Mouse (Mus musculus): ENCODE measurements around the gene Dll4. TPM values are rescaled to one million over a fixed set of nuclear protein-coding genes. Genes with fewer than 3 reads are reported as not detected.

Dll4 gene
- polyA plus RNA-seq, 1 experiment from 2014 or later, result 3.7 TPM

GRCm38 (mm10) chr2:119377286-119377685 lies 51.7 kb downstream of the Dll4 start:
- H3K4me2 ChIP-seq (replicated peaks; ENCODE audit: low read depth), result no peak overlapping the region
- DNase-seq (ENCODE audit: low spot score), result no peak
- H3K27me3 ChIP-seq (ENCODE audit: control insufficient read depth, insufficient read depth, low read length), result no peaks in the 10 kb centered on the region
- no peak for TF ChIP-seq EP300 (optimal IDR thresholded peaks at IDR 0.05)
- TF ChIP-seq CTCF (IDR thresholded peaks at IDR 0.05; ENCODE audit: low read depth), result no peak
- H3K9ac ChIP-seq (ENCODE audit: low read length), result no peak overlapping the region
- H3K36me3 ChIP-seq (ENCODE audit: control insufficient read depth, insufficient read depth, low read length), result peaks cover 49% of the 10 kb centered on the region
- WGBS, result 84% methylated on average over 9 of the region's 9 CpGs
- H3K27ac ChIP-seq (replicated peaks), result no peak overlapping the region
- H3K4me3 ChIP-seq (ENCODE audit: low read depth, low read length), result no peak overlapping the region
- ATAC-seq (ENCODE audit: low FRiP score, low TSS enrichment), result no peak
- no peaks in the 10 kb centered on the region for H3K4me1 ChIP-seq (replicated peaks; ENCODE audit: control insufficient read depth, insufficient read depth)
- no peaks in the 10 kb centered on the region for H3K9me3 ChIP-seq (ENCODE audit: control insufficient read depth, low read length)

GRCm38 (mm10) chr2:119377826-119378225 lies 52.2 kb downstream of the Dll4 start:
- H3K9me3 ChIP-seq (ENCODE audit: control insufficient read depth, low read length), result no peaks in the 10 kb centered on the region
- DNase-seq (ENCODE audit: low spot score) (no peak), ATAC-seq (ENCODE audit: low FRiP score, low TSS enrichment) (no peak)
- H3K36me3 ChIP-seq (ENCODE audit: control insufficient read depth, insufficient read depth, low read length), result peaks cover 48% of the 10 kb centered on the region
- no peaks in the 10 kb centered on the region for H3K27me3 ChIP-seq (ENCODE audit: control insufficient read depth, insufficient read depth, low read length)
- TF ChIP-seq CTCF (IDR thresholded peaks at IDR 0.05; ENCODE audit: low read depth) (no peak), EP300 (optimal IDR thresholded peaks at IDR 0.05) (no peak)
- H3K4me1 ChIP-seq (replicated peaks; ENCODE audit: control insufficient read depth, insufficient read depth), result no peaks in the 10 kb centered on the region
- no peak overlapping the region for H3K4me2 ChIP-seq (replicated peaks; ENCODE audit: low read depth)
- WGBS, result 72% methylated on average over 3 of the region's 3 CpGs
- H3K27ac ChIP-seq (replicated peaks), result no peak overlapping the region
- no peak overlapping the region for H3K9ac ChIP-seq (ENCODE audit: low read length)
- no peak overlapping the region for H3K4me3 ChIP-seq (ENCODE audit: low read depth, low read length)

GRCm38 (mm10) chr2:119379455-119379854 lies 53.9 kb downstream of the Dll4 start:
- ATAC-seq (ENCODE audit: low FRiP score, low TSS enrichment) (no peak), DNase-seq (ENCODE audit: low spot score) (no peak)
- Histone ChIP-seq H3K27me3 (ENCODE audit: control insufficient read depth, insufficient read depth, low read length) (no peaks in the 10 kb centered on the region), H3K9me3 (ENCODE audit: control insufficient read depth, low read length) (no peaks in the 10 kb centered on the region), H3K4me3 (ENCODE audit: low read depth, low read length) (no peak overlapping the region), H3K36me3 (ENCODE audit: control insufficient read depth, insufficient read depth, low read length) (peaks cover 34% of the 10 kb centered on the region), H3K27ac (replicated peaks) (no peak overlapping the region), H3K4me1 (replicated peaks; ENCODE audit: control insufficient read depth, insufficient read depth) (no peaks in the 10 kb centered on the region), H3K9ac (ENCODE audit: low read length) (no peak overlapping the region), H3K4me2 (replicated peaks; ENCODE audit: low read depth) (no peak overlapping the region)
- WGBS, result 86% methylated on average over 3 of the region's 3 CpGs
- TF ChIP-seq CTCF (IDR thresholded peaks at IDR 0.05; ENCODE audit: low read depth) (no peak), EP300 (optimal IDR thresholded peaks at IDR 0.05) (no peak)

Other genes with a start within 250 kb of the Dll4 start
- gene Rad51, start 213.0 kb upstream of the Dll4 start, polyA plus RNA-seq (2015; fragmentation: Nextera tagmentation; extraction: Ambion mirVana), result 11.2 and 12.9 TPM in 2 replicates
- 40.1 and 40.5 TPM in 2 replicates for gene Rmdn3, start 168.8 kb upstream of the Dll4 start, polyA plus RNA-seq (2015; fragmentation: Nextera tagmentation; extraction: Ambion mirVana)
- gene Gchfr, start 158.0 kb upstream of the Dll4 start, polyA plus RNA-seq (2015; fragmentation: Nextera tagmentation; extraction: Ambion mirVana), result 1.3 and 1.5 TPM in 2 replicates
- 4.3 and 4.9 TPM in 2 replicates for gene Gm14137, start 151.3 kb upstream of the Dll4 start, polyA plus RNA-seq (2015; fragmentation: Nextera tagmentation; extraction: Ambion mirVana)
- gene Zfyve19, start 117.2 kb upstream of the Dll4 start, polyA plus RNA-seq (2015; fragmentation: Nextera tagmentation; extraction: Ambion mirVana), result 28.5 and 30.9 TPM in 2 replicates
- 11.7 and 12.5 TPM in 2 replicates for gene Dnajc17, start 117.0 kb upstream of the Dll4 start, polyA plus RNA-seq (2015; fragmentation: Nextera tagmentation; extraction: Ambion mirVana)
- 0.57 and 0.81 TPM in 2 replicates for gene Ppp1r14d, start 95.9 kb upstream of the Dll4 start, polyA plus RNA-seq (2015; fragmentation: Nextera tagmentation; extraction: Ambion mirVana)
- gene Spint1, start 88.4 kb upstream of the Dll4 start, polyA plus RNA-seq (2015; fragmentation: Nextera tagmentation; extraction: Ambion mirVana), result 70.9 and 80.2 TPM in 2 replicates
- gene Rhov, start 54.5 kb upstream of the Dll4 start, polyA plus RNA-seq (2015; fragmentation: Nextera tagmentation; extraction: Ambion mirVana), result 17.0 and 19.4 TPM in 2 replicates
- gene Vps18, start 37.0 kb upstream of the Dll4 start, polyA plus RNA-seq (2015; fragmentation: Nextera tagmentation; extraction: Ambion mirVana), result 7.7 and 8.0 TPM in 2 replicates
- 2.0 and 2.6 TPM in 2 replicates for gene Chac1, start 25.4 kb downstream of the Dll4 start, polyA plus RNA-seq (2015; fragmentation: Nextera tagmentation; extraction: Ambion mirVana)
- 1.9 and 2.0 TPM in 2 replicates for gene Ino80, start 151.9 kb downstream of the Dll4 start, polyA plus RNA-seq (2015; fragmentation: Nextera tagmentation; extraction: Ambion mirVana)
- gene Exd1, start 221.8 kb downstream of the Dll4 start, polyA plus RNA-seq (2015; fragmentation: Nextera tagmentation; extraction: Ambion mirVana), result 0.16 and 0.35 TPM in 2 replicates
- gene Chp1, start 221.9 kb downstream of the Dll4 start, polyA plus RNA-seq (2015; fragmentation: Nextera tagmentation; extraction: Ambion mirVana), result 127 and 134 TPM in 2 replicates